Mouse (Mus musculus) liver, embryonic 14.5 days (tissue): Measurements from ENCODE around the gene Gm20498.

Experiments
- CTCF ChIP-seq: IDR thresholded peaks from 2 replicates; pipeline ENCODE4 v1.5.1; 2016; ENCODE audit warnings: antibody characterized with exemption, low read depth, control low read depth
- EP300 ChIP-seq: IDR thresholded peaks from 2 replicates; pipeline ENCODE4 v1.6.1; 2016; ENCODE audit warnings: antibody characterized with exemption, low read depth

- TF ChIP-seq CTCF (no peak), EP300 (no peak)
Observed at GRCm38 (mm10) chr12:81324991-81325390, 207.7 kb downstream of the Gm20498 start.
